Mouse (Mus musculus) CD4-positive naive resting alpha-beta T cell, adult 76 days (primary cell): ENCODE measurements around the gene Itgav. TPM values are rescaled to one million over a fixed set of nuclear protein-coding genes. Genes with fewer than 3 reads are reported as not detected.

Source experiments
- total RNA-seq: library from RNA; stranded (reverse); gene quantifications from one replicate; pipeline ENCODE4 v1.2.4, GENCODE M21; 2023

Gene Itgav
- 32.8 TPM for total RNA-seq

GRCm38 (mm10) chr2:83723921-83724826 is at the start of gene Itgav:
Gene Itgav (plus strand): TSS chr2:83724397.

GRCm38 (mm10) chr2:83812483-83813272 is 88.5 kb downstream of the Itgav start, which contains the start of gene Fam171b:
Gene Fam171b (plus strand): TSS chr2:83812636.

Other genes with a start within 250 kb of the Itgav start
- 128 TPM for gene Zc3h15, start 80.0 kb upstream of the Itgav start, total RNA-seq
- gene Fam171b, start 88.2 kb downstream of the Itgav start, total RNA-seq = 0.82 TPM
- gene Zswim2, start 216.8 kb downstream of the Itgav start, total RNA-seq = not detected
- 2.3 TPM for gene Gm13698, start 231.3 kb downstream of the Itgav start, total RNA-seq
- 2.3 TPM for gene Gm13693, start 237.1 kb downstream of the Itgav start, total RNA-seq
- not detected for gene Gm13695, start 242.9 kb downstream of the Itgav start, total RNA-seq
- gene Gm13696, start 248.7 kb downstream of the Itgav start, total RNA-seq = 2.3 TPM